Mouse (Mus musculus) ES-E14 (cell line): ENCODE results near the gene Wdr70. TPM values are rescaled to one million over a fixed set of nuclear protein-coding genes. Genes with fewer than 3 reads are reported as not detected.

Source experiments
- DNase-seq: peaks from one replicate; pipeline ENCODE4 v3.0.0-alpha.2; 2013; ENCODE audit warnings: low read depth, low spot score
- H3K27ac ChIP-seq: 2 replicates; pipeline ENCODE4 v1.5.1; 2012; ENCODE audit warnings: low read depth, mild to moderate bottlenecking, low read length, moderate library complexity, mixed read lengths; ENCODE audit not compliant: poor library complexity, insufficient read depth, severe bottlenecking
- H3K36me3 ChIP-seq: 2 replicates; pipeline ENCODE4 v1.6.1; 2012; ENCODE audit warnings: mild to moderate bottlenecking, low read length, moderate library complexity, mixed read lengths; ENCODE audit not compliant: control insufficient read depth, poor library complexity, insufficient read depth, severe bottlenecking
- H3K4me1 ChIP-seq, 2 experiments: fragments of 150-350 bp in 1 of 2; sonication (generic) in 1 of 2; 2 replicates each; pipeline ENCODE4 v1.6.1; 2012; ENCODE audit warnings: low read length in 2 of 2, mild to moderate bottlenecking in 1 of 2, mixed read lengths in 1 of 2; ENCODE audit not compliant: control insufficient read depth in 2 of 2, insufficient read depth in 2 of 2, poor library complexity in 1 of 2
- H3K4me3 ChIP-seq, 2 experiments: fragments of 150-350 bp in 1 of 2; sonication (generic) in 1 of 2; 2 replicates each; pipeline ENCODE4 v1.5.1; 2012; ENCODE audit warnings: low read length in 2 of 2, low read depth in 1 of 2, mild to moderate bottlenecking in 1 of 2, mixed read lengths in 1 of 2; ENCODE audit not compliant: insufficient read depth in 1 of 2, poor library complexity in 1 of 2, severe bottlenecking in 1 of 2
- H3K9ac ChIP-seq: 2 replicates; pipeline ENCODE4 v1.6.1; 2012; ENCODE audit warnings: low read depth, mild to moderate bottlenecking, low read length, mixed read lengths; ENCODE audit not compliant: poor library complexity, insufficient read depth, severe bottlenecking
- H3K9me3 ChIP-seq: fragments of 150-350 bp; sonication (generic); 2 replicates; pipeline ENCODE4 v1.6.1; 2012; ENCODE audit warnings: low read depth, mild to moderate bottlenecking, low read length; ENCODE audit not compliant: control insufficient read depth, insufficient read depth
- CHD2 ChIP-seq: IDR thresholded peaks from 2 replicates; pipeline ENCODE4 v1.6.1; 2014; ENCODE audit warnings: mild to moderate bottlenecking, low read depth, low read length, inconsistent platforms
- HCFC1 ChIP-seq: IDR thresholded peaks from 2 replicates; pipeline ENCODE4 v1.6.1; 2012; ENCODE audit warnings: low read length, inconsistent platforms, borderline replicate concordance; ENCODE audit not compliant: insufficient read depth
- MAFK ChIP-seq: IDR thresholded peaks from 2 replicates; pipeline ENCODE4 v1.6.1; 2014; ENCODE audit warnings: mild to moderate bottlenecking, low read depth, low read length, inconsistent platforms; ENCODE audit not compliant: insufficient read depth
- ZC3H11A ChIP-seq: IDR thresholded peaks from 2 replicates; pipeline ENCODE4 v1.6.1; 2012; ENCODE audit warnings: low read depth, mild to moderate bottlenecking, inconsistent platforms, low read length, borderline replicate concordance
- ZNF384 ChIP-seq: IDR thresholded peaks from 2 replicates; pipeline ENCODE4 v1.6.1; 2012; ENCODE audit warnings: low read depth, low read length, inconsistent platforms
- in situ Hi-C, 2 experiments: fragments of 600-800 bp; cut with MboI; formaldehyde crosslinking; loops; one replicate each; pipeline ENCODE4 v1.15.1; 2025; ENCODE audit warnings: low sequenced_read_pairs in 2 of 2, inconsistent platforms in 1 of 2; ENCODE audit not compliant: unreplicated experiment in 2 of 2
- total RNA-seq: library from RNA; depleted of rRNA; stranded (reverse); fragments of 300-350 nt; gene quantifications from 2 replicates; pipeline ENCODE4 v1.2.3, GENCODE M21; 2012

Wdr70 gene
- total RNA-seq, 1 experiment: 45.5 TPM

DNA sequence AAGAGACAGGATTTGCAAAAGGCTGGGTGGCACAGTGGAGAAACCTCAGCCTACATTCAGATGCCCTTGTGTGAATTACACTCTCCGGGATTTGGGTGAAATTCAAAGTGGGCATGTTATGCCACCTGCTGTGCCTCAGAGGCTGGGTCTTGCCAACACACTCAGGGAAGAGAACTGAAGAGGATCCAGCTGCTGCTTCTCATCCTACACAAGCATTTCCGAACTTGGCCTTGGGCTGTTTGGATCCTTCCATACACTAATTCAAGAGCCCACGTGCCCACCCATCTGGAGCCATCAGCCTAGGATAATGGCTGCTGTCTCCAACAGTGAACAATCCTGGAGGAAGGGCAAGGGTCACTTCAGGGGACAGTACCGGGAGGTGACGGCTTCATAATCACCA, 235.7 kb downstream of the Wdr70 start:
- Histone ChIP-seq H3K9me3 (no peaks in the 10 kb centered on the region), H3K36me3 (no peaks in the 10 kb centered on the region), H3K4me1 (no peaks in the 10 kb centered on the region), H3K27ac (no peak overlapping the region), H3K9ac (no peak overlapping the region), H3K4me3 (no peak overlapping the region)
- in situ Hi-C loops: no loop called here
- DNase-seq: no peak
- no peak for TF ChIP-seq ZC3H11A

DNA sequence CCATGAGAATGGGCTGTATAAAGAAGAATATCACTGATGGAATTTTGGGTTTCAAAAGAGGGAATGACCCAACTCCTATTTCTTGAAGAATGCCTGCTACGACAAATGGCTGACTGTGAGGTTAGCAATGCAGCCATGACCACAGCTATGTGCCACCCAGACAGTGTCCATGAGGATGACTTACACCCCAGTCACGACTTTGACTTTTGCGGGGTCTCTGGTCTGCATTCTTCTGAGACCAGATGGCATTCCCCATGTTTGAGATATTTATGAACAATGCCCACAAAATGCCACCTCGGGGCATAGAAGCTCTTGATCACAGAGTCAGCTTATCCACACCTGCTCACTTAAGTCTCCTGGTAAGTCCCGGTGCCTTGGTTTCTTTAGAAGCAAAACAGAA, 236.1 kb downstream of the Wdr70 start:
- Histone ChIP-seq H3K27ac (no peak overlapping the region), H3K9ac (no peak overlapping the region), H3K4me1 (no peaks in the 10 kb centered on the region), H3K9me3 (no peaks in the 10 kb centered on the region), H3K36me3 (no peaks in the 10 kb centered on the region), H3K4me3 (no peak overlapping the region)
- DNase-seq: no peak
- in situ Hi-C loops: no loop called here
- TF ChIP-seq MAFK (no peak), CHD2 (no peak), ZNF384 (no peak), HCFC1 (no peak), ZC3H11A (no peak)

DNA sequence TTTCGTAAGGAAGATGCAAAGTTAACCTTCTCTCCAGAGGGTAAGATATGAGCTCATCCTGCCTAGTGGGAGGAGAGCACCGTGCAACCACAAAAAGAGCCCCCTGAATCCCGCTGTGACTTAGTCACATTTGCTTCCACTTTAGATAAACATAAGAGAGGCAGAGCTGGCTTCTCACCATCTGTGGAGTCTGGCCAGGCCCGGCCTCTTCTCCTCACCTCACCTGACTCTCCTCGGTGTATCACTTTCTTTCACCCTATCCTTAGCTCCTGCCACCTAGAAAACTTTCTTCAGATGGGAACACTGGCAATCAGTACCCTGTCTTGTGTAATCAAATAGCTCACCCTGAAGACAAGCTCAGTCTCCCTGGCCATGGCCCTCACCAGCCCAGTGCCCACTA, 240.2 kb downstream of the Wdr70 start:
- Histone ChIP-seq H3K9ac (no peak overlapping the region), H3K9me3 (no peaks in the 10 kb centered on the region), H3K4me3 (no peak overlapping the region), H3K36me3 (no peaks in the 10 kb centered on the region), H3K27ac (no peak overlapping the region), H3K4me1 (no peaks in the 10 kb centered on the region)
- no peak for DNase-seq
- in situ Hi-C loops: no loop called here
- TF ChIP-seq ZC3H11A (no peak), MAFK (no peak), ZNF384 (no peak), CHD2 (no peak), HCFC1 (no peak)

DNA sequence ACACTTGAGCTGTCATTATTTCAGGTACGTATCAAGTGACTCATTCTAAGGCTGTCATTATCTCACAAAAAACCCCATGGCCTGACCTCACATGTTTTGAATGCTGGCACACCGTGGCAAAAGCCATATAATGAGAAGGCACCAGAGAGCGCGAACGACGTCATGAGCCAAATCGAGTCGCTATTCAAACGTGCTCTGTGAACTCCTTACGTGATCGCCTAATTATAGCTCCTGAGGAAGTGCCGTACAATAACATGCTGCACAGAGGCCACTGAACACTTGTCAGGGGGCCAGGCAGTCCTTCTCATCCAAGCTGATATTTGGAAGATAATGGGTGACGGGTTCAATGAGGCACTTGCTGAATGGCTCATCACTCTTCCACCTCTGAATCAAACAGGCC, 241.6 kb downstream of the Wdr70 start:
- TF ChIP-seq MAFK: no peak
- TF ChIP-seq CHD2: no peak
- TF ChIP-seq ZC3H11A: no peak
- TF ChIP-seq ZNF384: no peak
- TF ChIP-seq HCFC1: no peak
- no peaks in the 10 kb centered on the region for H3K9me3 ChIP-seq
- in situ Hi-C loops: no loop called here
- no peak for DNase-seq
- no peak overlapping the region for H3K4me3 ChIP-seq
- no peak overlapping the region for H3K27ac ChIP-seq
- no peaks in the 10 kb centered on the region for H3K36me3 ChIP-seq
- H3K4me1 ChIP-seq: no peaks in the 10 kb centered on the region
- no peak overlapping the region for H3K9ac ChIP-seq

DNA sequence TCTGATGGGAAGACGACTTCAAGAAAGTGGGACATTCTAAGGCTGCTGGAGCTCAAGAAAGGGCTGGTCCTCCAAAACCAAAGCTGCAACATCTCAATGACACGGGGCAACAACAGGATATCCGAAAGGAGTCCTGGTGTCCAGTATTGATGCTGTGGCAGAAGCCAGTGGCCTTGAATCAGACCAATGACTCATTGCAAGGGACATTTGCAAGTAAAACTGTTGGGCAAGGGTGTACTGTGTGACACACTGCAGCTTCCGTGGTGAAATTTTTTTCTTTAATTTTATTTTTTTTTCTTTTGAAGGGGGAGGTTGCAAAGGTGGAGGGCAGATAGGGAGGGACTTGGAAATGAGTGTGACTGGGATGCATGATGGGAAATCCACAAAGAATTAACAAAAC, 256.6 kb downstream of the Wdr70 start:
- Histone ChIP-seq H3K36me3 (no peaks in the 10 kb centered on the region), H3K9ac (no peak overlapping the region), H3K4me3 (no peak overlapping the region), H3K27ac (no peak overlapping the region), H3K4me1 (no peaks in the 10 kb centered on the region), H3K9me3 (no peaks in the 10 kb centered on the region)
- DNase-seq: no peak
- TF ChIP-seq ZC3H11A (no peak), HCFC1 (no peak), CHD2 (no peak), MAFK (no peak), ZNF384 (no peak)
- in situ Hi-C loops: no loop called here
